Mouse (Mus musculus) ES-E14 (cell line): ENCODE measurements at regions not wholly inside any gene's neighbourhood (a gene's known extent, or its start where the extent isn't known, plus 50 kb on each side); places are given as distances from the start of the nearest gene placed in this dataset.

Experiments
- DNase-seq: peaks from one replicate; pipeline ENCODE4 v3.0.0-alpha.2; 2013; ENCODE audit warnings: low read depth, low spot score
- H3K27ac ChIP-seq: 2 replicates; pipeline ENCODE4 v1.5.1; 2012; ENCODE audit warnings: low read depth, mild to moderate bottlenecking, low read length, moderate library complexity, mixed read lengths; ENCODE audit not compliant: poor library complexity, insufficient read depth, severe bottlenecking
- H3K36me3 ChIP-seq: 2 replicates; pipeline ENCODE4 v1.6.1; 2012; ENCODE audit warnings: mild to moderate bottlenecking, low read length, moderate library complexity, mixed read lengths; ENCODE audit not compliant: control insufficient read depth, poor library complexity, insufficient read depth, severe bottlenecking
- H3K4me1 ChIP-seq, 2 experiments: fragments of 150-350 bp in 1 of 2; sonication (generic) in 1 of 2; 2 replicates each; pipeline ENCODE4 v1.6.1; 2012; ENCODE audit warnings: low read length in 2 of 2, mild to moderate bottlenecking in 1 of 2, mixed read lengths in 1 of 2; ENCODE audit not compliant: control insufficient read depth in 2 of 2, insufficient read depth in 2 of 2, poor library complexity in 1 of 2
- H3K4me3 ChIP-seq, 2 experiments: fragments of 150-350 bp in 1 of 2; sonication (generic) in 1 of 2; 2 replicates each; pipeline ENCODE4 v1.5.1; 2012; ENCODE audit warnings: low read length in 2 of 2, low read depth in 1 of 2, mild to moderate bottlenecking in 1 of 2, mixed read lengths in 1 of 2; ENCODE audit not compliant: insufficient read depth in 1 of 2, poor library complexity in 1 of 2, severe bottlenecking in 1 of 2
- H3K9ac ChIP-seq: 2 replicates; pipeline ENCODE4 v1.6.1; 2012; ENCODE audit warnings: low read depth, mild to moderate bottlenecking, low read length, mixed read lengths; ENCODE audit not compliant: poor library complexity, insufficient read depth, severe bottlenecking
- H3K9me3 ChIP-seq: fragments of 150-350 bp; sonication (generic); 2 replicates; pipeline ENCODE4 v1.6.1; 2012; ENCODE audit warnings: low read depth, mild to moderate bottlenecking, low read length; ENCODE audit not compliant: control insufficient read depth, insufficient read depth
- CHD2 ChIP-seq: IDR thresholded peaks from 2 replicates; pipeline ENCODE4 v1.6.1; 2014; ENCODE audit warnings: mild to moderate bottlenecking, low read depth, low read length, inconsistent platforms
- HCFC1 ChIP-seq: IDR thresholded peaks from 2 replicates; pipeline ENCODE4 v1.6.1; 2012; ENCODE audit warnings: low read length, inconsistent platforms, borderline replicate concordance; ENCODE audit not compliant: insufficient read depth
- MAFK ChIP-seq: IDR thresholded peaks from 2 replicates; pipeline ENCODE4 v1.6.1; 2014; ENCODE audit warnings: mild to moderate bottlenecking, low read depth, low read length, inconsistent platforms; ENCODE audit not compliant: insufficient read depth
- ZC3H11A ChIP-seq: IDR thresholded peaks from 2 replicates; pipeline ENCODE4 v1.6.1; 2012; ENCODE audit warnings: low read depth, mild to moderate bottlenecking, inconsistent platforms, low read length, borderline replicate concordance
- ZNF384 ChIP-seq: IDR thresholded peaks from 2 replicates; pipeline ENCODE4 v1.6.1; 2012; ENCODE audit warnings: low read depth, low read length, inconsistent platforms
- in situ Hi-C, 2 experiments: fragments of 600-800 bp; cut with MboI; formaldehyde crosslinking; loops; one replicate each; pipeline ENCODE4 v1.15.1; 2025; ENCODE audit warnings: low sequenced_read_pairs in 2 of 2, inconsistent platforms in 1 of 2; ENCODE audit not compliant: unreplicated experiment in 2 of 2

GRCm38 (mm10) chr13:51899319-51900042 lies 53.0 kb downstream of the Gadd45g start:
- in situ Hi-C loops: no loop called here
- Histone ChIP-seq H3K27ac (no peak overlapping the region), H3K9ac (no peak overlapping the region), H3K4me1 (peaks cover 5 to 17% of the 10 kb centered on the region in 2 experiments; a peak in 3 of 4 replicates), H3K9me3 (no peaks in the 10 kb centered on the region), H3K36me3 (no peaks in the 10 kb centered on the region), H3K4me3 (no peak overlapping the region)
- no peak for TF ChIP-seq ZNF384
- no peak for TF ChIP-seq MAFK
- DNase-seq: no peak

GRCm38 (mm10) chr13:51900043-51900440 lies 53.6 kb downstream of the Gadd45g start:
- Histone ChIP-seq H3K9me3 (no peaks in the 10 kb centered on the region), H3K36me3 (no peaks in the 10 kb centered on the region), H3K4me3 (no peak overlapping the region), H3K4me1 (peaks cover 5 to 23% of the 10 kb centered on the region in 2 experiments; a peak in 3 of 4 replicates), H3K9ac (no peak overlapping the region), H3K27ac (no peak overlapping the region)
- DNase-seq: no peak
- in situ Hi-C loops: no loop called here
- TF ChIP-seq CHD2 (no peak), ZC3H11A (no peak), MAFK (no peak), ZNF384 (no peak), HCFC1 (no peak)

- Histone ChIP-seq H3K9me3 (no peaks in the 10 kb centered on the region), H3K36me3 (no peaks in the 10 kb centered on the region), H3K9ac (no peak overlapping the region), H3K4me3 (peak overlapping the region; percentile 6 to 24; a peak in 2 of 4 replicates), H3K4me1 (peaks cover 15 to 32% of the 10 kb centered on the region in 2 experiments), H3K27ac (no peak overlapping the region)
- no peak for DNase-seq
- in situ Hi-C loops: no loop called here
- TF ChIP-seq HCFC1 (no peak), MAFK (no peak), CHD2 (no peak), ZC3H11A (no peak), ZNF384 (no peak)
Observed at GRCm38 (mm10) chr13:51902482-51903285, 56.2 kb downstream of the Gadd45g start.

GRCm38 (mm10) chr13:51903324-51903939 lies 57.0 kb downstream of the Gadd45g start:
- H3K9ac ChIP-seq: no peak overlapping the region
- DNase-seq: no peak
- in situ Hi-C loops: no loop called here
- no peak overlapping the region for H3K4me3 ChIP-seq
- peaks cover 13 to 30% of the 10 kb centered on the region in 2 experiments for H3K4me1 ChIP-seq
- no peaks in the 10 kb centered on the region for H3K9me3 ChIP-seq
- no peak overlapping the region for H3K27ac ChIP-seq
- TF ChIP-seq CHD2 (no peak), ZNF384 (no peak)
- no peaks in the 10 kb centered on the region for H3K36me3 ChIP-seq
